Mouse (Mus musculus) bone marrow macrophage, adult 2 months (primary cell): ENCODE results near the gene Stx17. TPM values are rescaled to one million over a fixed set of nuclear protein-coding genes. Genes with fewer than 3 reads are reported as not detected.

Experiments used
- H3K27ac ChIP-seq: 2 replicates; pipeline ENCODE4 v1.5.1; 2012; ENCODE audit warnings: low read depth, low read length; ENCODE audit not compliant: insufficient read depth
- H3K4me1 ChIP-seq: 2 replicates; pipeline ENCODE4 v1.6.1; 2012; ENCODE audit warnings: low read length; ENCODE audit not compliant: control insufficient read depth, insufficient read depth
- H3K4me3 ChIP-seq: 2 replicates; pipeline ENCODE4 v1.5.1; 2012; ENCODE audit warnings: mild to moderate bottlenecking, low read length, moderate library complexity; ENCODE audit not compliant: insufficient read depth
- CTCF ChIP-seq: IDR thresholded peaks from 2 replicates; pipeline ENCODE4 v1.5.1; 2012; ENCODE audit warnings: low read depth, mild to moderate bottlenecking, low read length, moderate library complexity
- POLR2A ChIP-seq: IDR thresholded peaks from 2 replicates; pipeline ENCODE4 v1.6.1; 2012; ENCODE audit warnings: mild to moderate bottlenecking, low read depth, low read length, borderline replicate concordance
- polyA plus RNA-seq: library from polyadenylated mRNA; stranded (reverse); fragments of >200 nt; gene quantifications from 2 replicates; pipeline ENCODE4 v1.2.4, GENCODE M21; 2012; ENCODE audit not compliant: missing spikeins, insufficient read depth, insufficient read length

The Stx17 gene
- polyA plus RNA-seq, 1 experiment: 20.6 TPM

GRCm38 (mm10) chr4:48105387-48105786 is 19.3 kb upstream of the Stx17 start:
- Histone ChIP-seq H3K4me3 (no peak overlapping the region), H3K4me1 (peaks cover 13% of the 10 kb centered on the region), H3K27ac (no peak overlapping the region)
- TF ChIP-seq CTCF (no peak), POLR2A (no peak)

GRCm38 (mm10) chr4:48107086-48107485 is 17.6 kb upstream of the Stx17 start:
- Histone ChIP-seq H3K4me1 (peaks cover 27% of the 10 kb centered on the region), H3K27ac (no peak overlapping the region), H3K4me3 (no peak overlapping the region)
- TF ChIP-seq CTCF: no peak

GRCm38 (mm10) chr4:48108591-48108990 is 16.1 kb upstream of the Stx17 start:
- TF ChIP-seq CTCF (no peak), POLR2A (no peak)
- Histone ChIP-seq H3K4me3 (no peak overlapping the region), H3K27ac (peak overlapping the region; percentile 49), H3K4me1 (peaks cover 30% of the 10 kb centered on the region)

- Histone ChIP-seq H3K4me3 (no peak overlapping the region), H3K27ac (no peak overlapping the region), H3K4me1 (peaks cover 30% of the 10 kb centered on the region)
- TF ChIP-seq POLR2A: no peak
- TF ChIP-seq CTCF: no peak
These were observed 14.4 kb upstream of the Stx17 start for GRCm38 (mm10) chr4:48110331-48110730.

- TF ChIP-seq CTCF (peak; percentile 47; the same call in 1 of the 2 replicates), POLR2A (no peak)
These were observed 8.5 kb upstream of the Stx17 start for GRCm38 (mm10) chr4:48116191-48116590.

GRCm38 (mm10) chr4:48124416-48124772 is 321 bp upstream of the Stx17 start:
- TF ChIP-seq POLR2A: no peak
- TF ChIP-seq CTCF: no peak
- Histone ChIP-seq H3K27ac (no peak overlapping the region), H3K4me3 (peak overlapping the region; percentile 89), H3K4me1 (peaks cover 6% of the 10 kb centered on the region)

More at GRCm38 (mm10) chr4:48116191-48116590, 8.5 kb upstream of the Stx17 start:
- no peak overlapping the region for H3K4me3 ChIP-seq
- no peak overlapping the region for H3K27ac ChIP-seq
- peaks cover 11% of the 10 kb centered on the region for H3K4me1 ChIP-seq

GRCm38 (mm10) chr4:48130314-48130713 is 5.6 kb downstream of the Stx17 start:
- Histone ChIP-seq H3K4me1 (peaks cover 6% of the 10 kb centered on the region), H3K4me3 (no peak overlapping the region), H3K27ac (no peak overlapping the region)
- TF ChIP-seq POLR2A (no peak), CTCF (no peak)

GRCm38 (mm10) chr4:48131606-48132005 is 6.9 kb downstream of the Stx17 start:
- no peak overlapping the region for H3K4me3 ChIP-seq
- H3K27ac ChIP-seq: no peak overlapping the region
- peaks cover 3% of the 10 kb centered on the region for H3K4me1 ChIP-seq
- no peak for TF ChIP-seq POLR2A
- no peak for TF ChIP-seq CTCF

- no peak overlapping the region for H3K4me3 ChIP-seq
- TF ChIP-seq CTCF (no peak), POLR2A (no peak)
- H3K4me1 ChIP-seq: peaks cover 3% of the 10 kb centered on the region
- H3K27ac ChIP-seq: no peak overlapping the region
These were observed 8.0 kb downstream of the Stx17 start for GRCm38 (mm10) chr4:48132721-48133120.

- TF ChIP-seq CTCF: no peak
- no peak for TF ChIP-seq POLR2A
These were observed 24.8 kb downstream of the Stx17 start for GRCm38 (mm10) chr4:48149492-48149891.

GRCm38 (mm10) chr4:48153229-48153628 is 28.5 kb downstream of the Stx17 start:
- no peak overlapping the region for H3K27ac ChIP-seq
- peaks cover 7% of the 10 kb centered on the region for H3K4me1 ChIP-seq
- TF ChIP-seq CTCF (no peak), POLR2A (no peak)
- no peak overlapping the region for H3K4me3 ChIP-seq

More at GRCm38 (mm10) chr4:48149492-48149891, 24.8 kb downstream of the Stx17 start:
- H3K4me3 ChIP-seq: no peak overlapping the region
- peaks cover 7% of the 10 kb centered on the region for H3K4me1 ChIP-seq
- H3K27ac ChIP-seq: no peak overlapping the region
